Mouse (Mus musculus): Measurements from ENCODE around the gene Brpf3.
"Not testable (repeated sequence)": the region's sequence is repeated elsewhere in the genome, so short reads cannot be mapped to it uniquely, and the experiment has no call there.

The Brpf3 gene

DNA sequence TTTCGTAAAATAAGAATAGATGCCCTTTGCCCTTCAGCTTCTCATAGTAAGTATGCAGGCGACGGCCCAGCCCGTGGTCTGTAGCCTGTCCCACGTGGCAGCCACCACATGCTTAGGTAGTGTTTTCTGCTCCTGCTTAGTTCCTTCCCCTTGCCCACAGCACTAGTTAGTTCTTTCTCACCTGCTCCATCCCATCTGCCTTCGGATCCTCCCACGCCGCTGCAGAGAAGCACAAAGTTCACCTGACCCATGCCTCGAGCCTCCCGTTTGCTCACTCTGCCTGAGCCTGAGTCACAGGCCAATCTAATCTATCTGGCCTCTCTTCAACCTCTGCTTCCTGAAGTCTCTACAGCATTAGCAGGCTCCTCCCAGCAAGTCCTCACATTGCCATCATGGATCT, 11.5 kb downstream of the Brpf3 start:
- no peaks in the 10 kb centered on the region for H3K27me3 ChIP-seq (ENCODE audit: control insufficient read depth, insufficient read depth, low read length, poor library complexity, severe bottlenecking)
- no peak for DNase-seq (ENCODE audit: low read depth, low spot score)

DNA sequence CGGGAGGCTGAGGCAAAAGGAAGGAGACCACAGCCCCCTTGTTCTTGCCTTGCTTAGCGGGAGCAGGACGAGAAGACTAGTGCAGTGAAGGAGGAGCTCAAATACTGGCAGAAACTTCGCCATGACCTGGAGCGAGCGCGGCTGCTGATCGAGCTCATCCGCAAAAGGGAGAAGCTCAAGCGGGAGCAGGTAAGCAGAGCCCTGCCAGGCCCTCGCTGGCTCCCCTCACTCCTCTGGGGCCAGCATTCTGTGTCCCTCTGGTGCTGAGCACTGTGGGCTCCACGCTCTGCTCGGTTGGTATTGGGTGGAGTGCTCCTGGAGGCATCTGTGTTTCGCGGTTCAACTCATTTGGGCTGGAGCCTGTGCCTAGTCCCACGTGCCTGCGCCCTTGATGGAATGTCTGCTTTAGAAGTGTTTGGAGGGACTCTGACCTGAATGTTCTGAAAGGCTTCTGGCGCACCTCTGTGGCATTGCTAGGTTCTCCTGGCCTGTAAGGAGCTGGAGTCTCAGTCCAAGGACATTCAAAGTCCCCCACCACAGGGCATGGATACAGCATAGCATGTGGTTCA, 13.7 kb downstream of the Brpf3 start:
- Histone ChIP-seq H3K36me3 (ENCODE audit: control insufficient read depth, insufficient read depth, low read length, poor library complexity, severe bottlenecking) (peaks cover 11% of the 10 kb centered on the region), H3K27me3 (ENCODE audit: control insufficient read depth, insufficient read depth, low read length, poor library complexity, severe bottlenecking) (no peaks in the 10 kb centered on the region)
- no peak for DNase-seq (ENCODE audit: low read depth, low spot score)

More for the DNA sequence above, 11.5 kb downstream of the Brpf3 start:
- peaks cover 4% of the 10 kb centered on the region for H3K36me3 ChIP-seq (ENCODE audit: control insufficient read depth, insufficient read depth, low read length, poor library complexity, severe bottlenecking)

DNA sequence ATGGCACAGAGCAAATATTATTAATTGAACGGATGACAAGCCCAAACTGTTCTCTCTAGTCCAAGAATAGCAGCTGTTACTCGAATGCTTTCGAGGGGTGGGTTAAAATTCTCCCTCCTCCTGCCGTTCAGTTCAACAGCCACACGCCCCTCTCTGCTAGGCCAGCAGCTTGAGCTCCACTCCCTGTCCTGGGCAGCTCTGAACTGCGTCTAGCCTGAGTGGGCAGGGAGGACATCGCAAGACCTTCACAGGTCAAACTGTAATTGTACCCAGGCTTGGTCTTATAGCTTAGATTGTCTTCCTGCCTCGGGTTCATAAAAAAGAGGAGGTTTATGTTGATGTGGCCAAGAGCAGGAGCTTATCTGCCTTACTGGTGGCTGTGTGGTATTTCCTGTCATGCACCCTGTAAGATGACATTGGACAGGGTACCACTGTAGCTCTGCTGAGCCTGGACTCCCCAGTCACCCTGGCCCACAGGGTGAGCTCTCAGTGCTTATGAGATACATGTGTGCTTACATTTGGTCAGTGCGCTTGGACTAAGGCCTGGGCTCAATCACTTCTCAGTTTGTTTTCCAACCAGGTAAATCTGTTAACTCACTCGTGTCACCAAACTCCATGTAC, 14.6 kb downstream of the Brpf3 start:
- DNase-seq (ENCODE audit: low read depth, low spot score) = no peak
- Histone ChIP-seq H3K27me3 (ENCODE audit: control insufficient read depth, insufficient read depth, low read length, poor library complexity, severe bottlenecking) (no peaks in the 10 kb centered on the region), H3K36me3 (ENCODE audit: control insufficient read depth, insufficient read depth, low read length, poor library complexity, severe bottlenecking) (peaks cover 12% of the 10 kb centered on the region)

DNA sequence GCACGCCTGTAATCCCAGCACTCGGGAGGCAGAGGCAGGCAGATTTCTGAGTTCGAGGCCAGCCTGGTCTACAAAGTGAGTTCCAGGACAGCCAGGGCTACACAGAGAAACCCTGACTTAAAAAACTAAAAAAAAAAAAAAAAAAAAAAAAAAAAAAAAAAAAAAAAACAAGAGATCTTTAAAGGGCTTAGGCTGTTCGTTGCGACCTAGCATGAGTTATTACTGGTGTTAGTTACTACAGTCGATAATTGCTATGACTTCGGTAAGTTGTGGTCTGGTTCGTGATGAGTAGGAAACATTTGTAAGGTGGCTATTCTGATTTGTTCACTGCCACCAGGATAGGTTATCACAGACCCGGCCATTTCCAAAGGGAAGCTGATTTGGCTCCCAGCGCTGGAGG, 15.4 kb downstream of the Brpf3 start:
- DNase-seq (ENCODE audit: low read depth, low spot score); H3K27me3 ChIP-seq (ENCODE audit: control insufficient read depth, insufficient read depth, low read length, poor library complexity, severe bottlenecking): not testable (repeated sequence)

DNA sequence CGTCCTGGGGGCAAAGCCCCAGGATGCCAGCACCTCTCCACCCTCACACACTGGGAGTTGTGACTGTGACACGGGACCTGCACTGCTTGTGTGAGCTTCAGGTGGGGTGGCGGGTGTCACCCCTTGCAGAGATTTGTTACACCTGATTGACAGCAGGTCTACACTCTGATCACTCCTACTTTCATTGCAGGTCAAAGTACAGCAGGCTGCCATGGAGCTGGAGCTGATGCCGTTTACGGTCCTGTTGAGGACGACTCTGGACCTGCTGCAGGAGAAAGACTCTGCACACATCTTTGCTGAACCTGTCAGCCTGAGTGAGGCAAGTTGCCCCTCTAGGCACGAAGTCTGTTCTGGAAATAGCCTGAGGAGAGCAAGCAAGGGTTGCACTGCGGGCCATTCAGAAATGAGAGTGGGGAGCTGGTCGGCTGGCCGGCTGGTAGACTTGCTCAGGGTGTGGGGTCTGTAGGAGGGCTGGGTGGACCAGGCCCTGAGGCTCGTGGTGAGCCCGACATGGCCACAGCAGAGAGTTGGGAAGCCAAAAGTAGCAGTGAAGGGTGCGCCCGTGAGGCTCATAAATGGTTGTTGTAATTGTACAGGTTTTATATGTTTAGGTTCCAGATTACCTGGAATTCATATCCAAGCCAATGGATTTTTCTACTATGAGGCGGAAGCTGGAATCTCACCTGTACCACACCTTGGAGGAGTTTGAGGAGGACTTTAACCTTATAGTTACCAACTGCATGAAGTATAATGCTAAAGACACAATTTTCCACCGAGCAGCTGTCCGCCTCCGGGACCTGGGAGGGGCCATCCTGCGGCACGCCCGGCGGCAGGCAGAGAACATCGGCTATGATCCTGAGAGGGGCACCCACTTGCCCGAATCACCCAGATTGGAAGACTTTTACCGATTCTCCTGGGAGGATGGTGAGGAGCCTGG, 16.3 kb downstream of the Brpf3 start:
- H3K27me3 ChIP-seq (ENCODE audit: control insufficient read depth, insufficient read depth, low read length, poor library complexity, severe bottlenecking) = no peaks in the 10 kb centered on the region
- H3K36me3 ChIP-seq (ENCODE audit: control insufficient read depth, insufficient read depth, low read length, poor library complexity, severe bottlenecking) = peaks cover 19% of the 10 kb centered on the region
- DNase-seq (ENCODE audit: low read depth, low spot score) = no peak

More for the DNA sequence above, 15.4 kb downstream of the Brpf3 start:
- H3K36me3 ChIP-seq (ENCODE audit: control insufficient read depth, insufficient read depth, low read length, poor library complexity, severe bottlenecking) = peaks cover 15% of the 10 kb centered on the region

DNA sequence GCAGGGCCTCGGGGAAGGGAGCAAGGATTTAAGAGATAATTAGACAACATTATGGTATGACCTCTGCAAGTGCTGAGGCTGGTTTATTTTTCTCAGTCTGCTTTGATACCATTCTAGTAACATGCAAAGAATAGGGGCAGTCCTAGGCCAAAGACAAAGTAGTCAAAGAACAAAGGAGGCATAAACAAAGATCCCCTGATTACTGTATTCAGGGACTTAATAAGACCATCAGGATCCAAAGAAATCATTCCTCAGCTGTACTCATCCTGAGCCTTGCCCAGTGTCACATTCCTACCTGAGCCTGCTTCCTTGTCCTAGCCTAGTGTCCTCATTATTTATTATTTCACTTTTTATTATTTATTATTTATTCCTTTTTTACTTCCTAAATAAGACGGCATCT, 19.3 kb downstream of the Brpf3 start:
- no peak for DNase-seq (ENCODE audit: low read depth, low spot score)
- Histone ChIP-seq H3K27me3 (ENCODE audit: control insufficient read depth, insufficient read depth, low read length, poor library complexity, severe bottlenecking) (no peaks in the 10 kb centered on the region), H3K36me3 (ENCODE audit: control insufficient read depth, insufficient read depth, low read length, poor library complexity, severe bottlenecking) (peaks cover 20% of the 10 kb centered on the region)

DNA sequence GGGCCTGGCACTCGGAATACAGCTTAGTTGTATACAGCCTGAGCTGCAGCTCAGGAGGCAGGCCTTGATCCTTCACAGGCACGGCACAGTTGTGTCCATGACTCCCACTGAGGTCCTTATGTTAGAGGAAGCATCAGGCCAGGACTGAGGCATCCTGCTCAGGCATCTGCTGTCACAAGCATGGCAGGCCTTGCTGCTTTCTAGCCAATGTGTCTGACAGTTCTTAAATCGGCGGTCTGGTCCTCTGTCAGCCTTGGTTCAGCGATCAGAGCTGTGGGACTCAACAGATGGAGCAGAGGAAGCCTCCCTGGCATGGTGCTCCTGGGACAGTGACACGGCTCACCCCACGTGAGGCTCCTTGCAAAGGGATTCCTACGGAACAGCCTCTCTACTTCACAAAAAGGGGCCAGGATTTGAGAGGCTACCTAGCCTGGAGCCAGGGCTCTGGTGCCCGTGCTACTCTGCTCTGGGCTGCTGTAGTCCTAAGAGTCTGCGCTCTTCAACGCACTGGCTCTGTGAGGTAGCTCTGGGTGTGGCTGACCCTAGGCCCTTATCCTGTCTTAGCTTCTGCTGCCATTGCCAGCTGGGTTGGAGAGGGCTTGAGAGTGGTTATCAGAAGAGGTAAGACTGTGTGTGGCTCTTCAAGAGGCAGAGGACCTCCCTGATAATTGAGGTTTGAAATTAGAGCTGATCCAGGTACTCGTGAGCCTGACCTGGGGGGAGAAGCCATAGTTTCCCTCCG, 22.3 kb downstream of the Brpf3 start:
- H3K36me3 ChIP-seq (ENCODE audit: control insufficient read depth, insufficient read depth, low read length, poor library complexity, severe bottlenecking) = peaks cover 9% of the 10 kb centered on the region
- H3K27me3 ChIP-seq (ENCODE audit: control insufficient read depth, insufficient read depth, low read length, poor library complexity, severe bottlenecking) = no peaks in the 10 kb centered on the region
- DNase-seq (ENCODE audit: low read depth, low spot score) = no peak

DNA sequence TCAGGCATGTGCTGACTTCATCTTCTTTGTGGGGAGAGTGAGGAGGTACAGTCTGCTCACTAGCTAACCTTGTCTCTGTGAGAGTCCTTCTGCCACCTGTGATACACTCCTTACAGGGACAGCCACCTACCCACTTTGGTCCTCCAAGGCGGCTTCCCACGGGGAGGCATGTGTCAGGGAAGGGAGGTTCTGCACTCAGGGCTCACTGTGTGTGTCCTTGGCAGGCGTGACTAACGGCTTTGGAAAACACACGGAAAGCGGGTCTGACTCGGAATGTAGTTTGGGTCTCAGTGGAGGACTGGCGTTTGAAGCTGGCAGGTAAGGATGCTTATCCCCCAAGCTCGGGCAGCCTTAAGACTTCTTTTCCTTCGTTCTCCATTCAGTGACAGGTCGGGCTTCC, 22.9 kb downstream of the Brpf3 start:
- H3K27me3 ChIP-seq (ENCODE audit: control insufficient read depth, insufficient read depth, low read length, poor library complexity, severe bottlenecking) = no peaks in the 10 kb centered on the region
- peaks cover 9% of the 10 kb centered on the region for H3K36me3 ChIP-seq (ENCODE audit: control insufficient read depth, insufficient read depth, low read length, poor library complexity, severe bottlenecking)
- DNase-seq (ENCODE audit: low read depth, low spot score) = no peak

DNA sequence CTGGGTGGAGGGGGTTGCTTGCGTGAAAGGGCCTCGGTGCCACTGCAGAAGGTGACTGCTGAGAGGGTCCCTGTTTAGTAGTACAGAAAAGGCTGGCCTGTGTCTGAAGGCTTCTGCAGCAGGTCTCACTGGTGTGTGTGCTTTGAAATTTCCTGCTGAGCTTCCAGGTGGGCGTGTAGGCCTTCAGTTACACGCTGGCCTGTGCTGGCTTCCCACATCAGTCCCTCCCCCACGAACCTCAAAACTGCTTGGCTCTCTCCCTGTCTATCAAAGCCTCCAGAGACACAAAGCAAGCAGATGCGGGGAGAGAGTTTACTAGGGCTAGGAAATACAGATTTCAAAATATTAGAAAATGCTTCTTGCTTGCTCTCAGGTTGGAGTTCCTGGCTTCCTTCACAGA, 24.0 kb downstream of the Brpf3 start:
- DNase-seq (ENCODE audit: low read depth, low spot score) = no peak
- Histone ChIP-seq H3K36me3 (ENCODE audit: control insufficient read depth, insufficient read depth, low read length, poor library complexity, severe bottlenecking) (peaks cover 9% of the 10 kb centered on the region), H3K27me3 (ENCODE audit: control insufficient read depth, insufficient read depth, low read length, poor library complexity, severe bottlenecking) (no peaks in the 10 kb centered on the region)

DNA sequence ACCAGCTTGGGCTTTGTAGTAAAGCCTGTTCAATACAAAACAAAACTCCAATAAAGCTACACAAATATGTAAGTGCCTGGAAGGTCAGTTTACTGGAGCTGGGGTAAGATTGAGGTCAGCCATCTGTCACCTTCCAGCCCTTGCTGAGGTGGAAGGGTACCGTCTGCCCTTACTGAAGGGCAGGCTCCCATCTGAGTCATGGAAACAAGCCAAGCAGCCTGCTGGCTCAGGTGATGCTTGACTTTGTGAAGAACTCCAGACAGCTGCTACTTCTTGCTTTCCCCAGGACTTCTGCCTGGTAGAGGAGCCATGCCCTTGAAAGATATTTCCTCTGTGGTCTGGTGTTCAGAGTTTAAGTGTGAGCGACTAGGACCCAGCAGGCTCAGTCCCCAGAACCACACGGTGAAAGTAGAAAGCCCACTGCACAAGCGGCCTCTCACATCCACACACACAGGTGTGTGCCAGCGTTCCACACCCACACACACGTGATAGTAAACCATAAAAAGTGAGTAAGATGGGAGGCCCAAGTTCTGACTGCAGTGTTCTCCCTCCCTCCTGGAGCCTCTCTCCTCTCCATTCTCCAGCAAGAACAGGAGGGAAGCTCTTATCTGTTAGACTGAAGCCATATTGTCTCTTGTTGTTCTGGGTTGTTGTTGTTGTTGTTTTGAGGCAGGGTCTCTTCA, 24.6 kb downstream of the Brpf3 start:
- Histone ChIP-seq H3K27me3 (ENCODE audit: control insufficient read depth, insufficient read depth, low read length, poor library complexity, severe bottlenecking) (no peaks in the 10 kb centered on the region), H3K36me3 (ENCODE audit: control insufficient read depth, insufficient read depth, low read length, poor library complexity, severe bottlenecking) (peaks cover 8% of the 10 kb centered on the region)
- DNase-seq (ENCODE audit: low read depth, low spot score) = no peak

DNA sequence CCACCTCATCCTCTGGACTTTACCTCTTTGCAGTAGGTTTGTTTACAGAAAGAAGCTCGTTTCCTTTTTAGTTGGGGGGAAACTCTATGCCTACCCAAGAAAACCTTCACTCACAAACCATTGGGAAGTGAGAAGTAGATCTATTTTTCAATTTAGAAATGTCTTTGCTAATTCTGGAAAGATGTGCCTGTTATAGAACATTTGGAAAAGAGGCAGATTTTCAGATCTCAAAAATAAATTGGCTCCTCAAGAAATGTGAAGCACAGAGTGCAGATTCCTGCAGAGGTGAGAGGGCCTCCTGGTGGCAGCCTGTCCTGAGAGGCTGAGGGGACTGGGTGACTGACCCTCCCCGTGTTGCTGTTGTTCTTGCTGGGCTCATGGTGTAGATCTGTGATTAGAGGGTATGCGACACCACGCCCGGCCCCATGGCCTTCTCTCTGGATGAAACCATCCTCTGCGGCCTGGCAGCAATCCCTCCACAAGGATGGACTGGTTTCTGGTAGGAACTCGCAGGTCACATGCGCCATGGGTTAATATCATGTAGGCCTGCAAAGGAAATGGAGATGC, 26.9 kb downstream of the Brpf3 start:
- Histone ChIP-seq H3K27me3 (ENCODE audit: control insufficient read depth, insufficient read depth, low read length, poor library complexity, severe bottlenecking) (no peaks in the 10 kb centered on the region), H3K36me3 (ENCODE audit: control insufficient read depth, insufficient read depth, low read length, poor library complexity, severe bottlenecking) (no peaks in the 10 kb centered on the region; the same call in 1 of the 2 replicates)
- no peak for DNase-seq (ENCODE audit: low read depth, low spot score)

DNA sequence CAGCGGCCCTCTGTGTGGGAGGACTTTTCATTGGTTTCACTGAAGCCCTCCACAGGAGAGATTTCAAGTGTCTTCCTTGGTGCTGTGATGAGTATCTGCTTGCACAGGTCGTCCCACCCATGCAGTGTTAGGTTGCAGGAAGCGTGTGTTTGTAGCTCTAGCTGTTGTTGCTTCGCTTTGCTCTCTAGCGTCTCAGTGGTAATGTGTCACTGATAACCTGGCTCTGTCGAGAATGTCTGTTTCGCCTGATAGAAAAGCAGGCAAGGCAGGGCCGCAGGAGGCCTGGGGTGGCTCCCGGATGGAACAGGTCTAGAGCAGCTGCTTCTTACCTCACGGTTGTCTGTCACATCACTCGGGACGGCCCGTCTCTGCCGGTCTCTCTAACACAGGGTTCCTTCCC, 28.2 kb downstream of the Brpf3 start:
- H3K36me3 ChIP-seq (ENCODE audit: control insufficient read depth, insufficient read depth, low read length, poor library complexity, severe bottlenecking) = peaks cover 2% of the 10 kb centered on the region; the same call in 1 of the 2 replicates
- H3K27me3 ChIP-seq (ENCODE audit: control insufficient read depth, insufficient read depth, low read length, poor library complexity, severe bottlenecking) = no peaks in the 10 kb centered on the region
- DNase-seq (ENCODE audit: low read depth, low spot score) = no peak

DNA sequence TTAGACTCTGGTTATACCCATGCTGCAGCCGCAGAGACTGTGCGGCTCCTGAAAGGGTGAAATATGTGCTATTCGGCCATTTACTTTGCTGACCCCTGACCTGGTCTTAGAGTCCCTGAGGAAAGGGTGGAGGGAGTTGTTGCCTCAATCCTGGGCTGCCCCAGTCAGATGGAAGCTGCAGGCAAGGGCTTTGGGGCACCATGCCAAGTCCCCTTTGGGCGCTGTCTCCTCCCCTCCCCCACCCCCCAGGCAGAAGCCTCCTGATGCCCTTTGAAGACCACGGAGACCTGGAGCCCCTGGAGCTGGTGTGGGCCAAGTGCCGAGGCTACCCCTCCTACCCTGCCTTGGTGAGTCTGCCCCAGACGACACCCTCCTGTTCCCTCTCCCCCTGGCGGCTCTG, 30.2 kb downstream of the Brpf3 start:
- no peak for DNase-seq (ENCODE audit: low read depth, low spot score)
- Histone ChIP-seq H3K27me3 (ENCODE audit: control insufficient read depth, insufficient read depth, low read length, poor library complexity, severe bottlenecking) (no peaks in the 10 kb centered on the region), H3K36me3 (ENCODE audit: control insufficient read depth, insufficient read depth, low read length, poor library complexity, severe bottlenecking) (peaks cover 2% of the 10 kb centered on the region; the same call in 1 of the 2 replicates)

DNA sequence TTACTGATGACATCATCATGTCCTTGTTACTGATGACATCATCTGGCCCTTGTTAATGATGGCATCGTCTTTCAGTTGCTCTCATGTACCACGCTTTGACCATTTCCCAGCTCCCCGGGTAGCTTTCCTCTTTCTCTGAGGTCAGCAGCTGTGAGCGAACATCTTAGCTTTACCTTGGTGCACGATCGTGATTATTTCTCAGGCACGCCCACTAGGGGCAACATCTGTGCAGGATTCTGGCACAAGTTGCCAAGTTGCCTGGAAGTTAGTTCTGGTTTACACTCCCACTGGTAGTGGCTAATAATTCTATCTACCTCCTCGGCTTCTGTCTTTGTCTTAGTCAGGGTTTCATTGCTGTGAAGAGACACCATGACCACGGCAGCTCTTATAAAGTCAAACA, 31.1 kb downstream of the Brpf3 start:
- DNase-seq (ENCODE audit: low read depth, low spot score) = no peak
- H3K27me3 ChIP-seq (ENCODE audit: control insufficient read depth, insufficient read depth, low read length, poor library complexity, severe bottlenecking) = no peaks in the 10 kb centered on the region
- peaks cover 5% of the 10 kb centered on the region for H3K36me3 ChIP-seq (ENCODE audit: control insufficient read depth, insufficient read depth, low read length, poor library complexity, severe bottlenecking)
